ENCODE assay signal across 24 mouse cellular contexts in genomic region chr5:140035641-140036040, GRCm38 (mm10).
DNase-seq lines count a peak whose midpoint lies in the region; ATAC-seq lines count a peak whose summit lies in the region.
"Had no signal": no experiment of that assay in that cellular context is flagged by ENCODE, and none has a peak within 500 bp of the region (broad histone marks: within the 10 kb centered on the region; RNA-seq: fewer than 3 reads in every experiment).

No protein-coding gene starts in this region.

- DNase-seq in kidney, adult 11 months: peak; percentile 59
- DNase-seq in kidney, postnatal 14 days: peak; percentile 40
- DNase-seq in kidney, postnatal 10 days: no peak
- DNase-seq in liver, embryonic 13.5 days: no peak
- DNase-seq in liver, embryonic 11.5 days (ENCODE audit: low spot score): no peak
- DNase-seq in midbrain, embryonic 14.5 days: no peak
- no peak for DNase-seq in midbrain, embryonic 11.5 days (ENCODE audit: low spot score, missing footprints)
- DNase-seq: adrenal gland, adult 8-10 months; adrenal gland, postnatal 25 days; cerebellum, adult 18-20 months; cerebellum, adult 9-10 months; cerebellum, postnatal 14 days; gastrocnemius, postnatal 10 days; gastrocnemius, postnatal 36 days; heart, adult 2 months; heart, postnatal 14 days; heart, postnatal 4 days had no signal

- 80% methylated on average over 3 of the region's 3 CpGs for WGBS in kidney, embryonic 15.5 days
- WGBS in liver, embryonic 13.5 days (ENCODE audit: insufficient replicate concordance): 77% methylated on average over 3 of the region's 3 CpGs
- WGBS in liver, embryonic 11.5 days: 78% methylated on average over 3 of the region's 3 CpGs
- WGBS in midbrain, embryonic 14.5 days: 61% methylated on average over 3 of the region's 3 CpGs
- WGBS in midbrain, embryonic 11.5 days: 85% methylated on average over 3 of the region's 3 CpGs

- H3K27ac ChIP-seq in kidney, embryonic 15.5 days: no peak overlapping the region
- H3K27ac ChIP-seq in liver, embryonic 13.5 days: peak overlapping the region; percentile 93
- no peak overlapping the region for H3K27ac ChIP-seq in liver, embryonic 11.5 days (ENCODE audit: low read depth, low read length)
- H3K27ac ChIP-seq in midbrain, embryonic 14.5 days (replicated peaks; ENCODE audit: low read depth, low read length): 0 out of 2 replicates have a peak overlapping the region, but pooled peaks have one; percentile 13
- H3K27ac ChIP-seq in midbrain, embryonic 11.5 days (ENCODE audit: low read depth, low read length): no peak overlapping the region
- H3K27ac ChIP-seq: forebrain, embryonic 13.5 days; heart, adult 2 months; heart, embryonic 10.5 days; heart, embryonic 13.5 days had no signal

- H3K27me3 ChIP-seq in kidney, embryonic 15.5 days: no peaks in the 10 kb centered on the region
- H3K27me3 ChIP-seq in liver, embryonic 13.5 days: no peaks in the 10 kb centered on the region
- no peaks in the 10 kb centered on the region for H3K27me3 ChIP-seq in liver, embryonic 11.5 days (replicated peaks; ENCODE audit: control insufficient read depth, insufficient read depth, low read length)
- no peaks in the 10 kb centered on the region for H3K27me3 ChIP-seq in midbrain, embryonic 14.5 days (ENCODE audit: control insufficient read depth, insufficient read depth, low read length)
- no peaks in the 10 kb centered on the region for H3K27me3 ChIP-seq in midbrain, embryonic 11.5 days (ENCODE audit: control insufficient read depth, insufficient read depth, low read length)
- H3K27me3 ChIP-seq: forebrain, embryonic 13.5 days had no signal

- no peak overlapping the region for H3K9ac ChIP-seq in kidney, embryonic 15.5 days
- peak overlapping the region; percentile 56; the same call in 1 of the 2 replicates for H3K9ac ChIP-seq in liver, embryonic 13.5 days
- no peak overlapping the region for H3K9ac ChIP-seq in liver, embryonic 11.5 days (ENCODE audit: low read depth, low read length)
- no peak overlapping the region for H3K9ac ChIP-seq in midbrain, embryonic 14.5 days (replicated peaks; ENCODE audit: low read length)
- no peak overlapping the region for H3K9ac ChIP-seq in midbrain, embryonic 11.5 days (ENCODE audit: low read length)
- H3K9ac ChIP-seq: forebrain, embryonic 13.5 days; heart, embryonic 13.5 days had no signal

- H3K36me3 ChIP-seq in kidney, embryonic 15.5 days: no peaks in the 10 kb centered on the region
- no peaks in the 10 kb centered on the region for H3K36me3 ChIP-seq in liver, embryonic 13.5 days
- H3K36me3 ChIP-seq in liver, embryonic 11.5 days (ENCODE audit: control insufficient read depth, insufficient read depth, low read length): no peaks in the 10 kb centered on the region
- H3K36me3 ChIP-seq in midbrain, embryonic 14.5 days (ENCODE audit: control insufficient read depth, insufficient read depth, low read length): no peaks in the 10 kb centered on the region
- no peaks in the 10 kb centered on the region for H3K36me3 ChIP-seq in midbrain, embryonic 11.5 days (ENCODE audit: control insufficient read depth, insufficient read depth, low read length)
- H3K36me3 ChIP-seq: forebrain, embryonic 10.5 days; heart, embryonic 10.5 days; heart, embryonic 13.5 days had no signal

- H3K9me3 ChIP-seq in kidney, embryonic 15.5 days (replicated peaks): no peaks in the 10 kb centered on the region
- H3K9me3 ChIP-seq in liver, embryonic 13.5 days (replicated peaks): no peaks in the 10 kb centered on the region
- no peaks in the 10 kb centered on the region for H3K9me3 ChIP-seq in liver, embryonic 11.5 days (ENCODE audit: control insufficient read depth, low read length)
- no peaks in the 10 kb centered on the region for H3K9me3 ChIP-seq in midbrain, embryonic 14.5 days (ENCODE audit: control insufficient read depth, low read length)
- H3K9me3 ChIP-seq in midbrain, embryonic 11.5 days (ENCODE audit: control insufficient read depth, low read length): no peaks in the 10 kb centered on the region
- H3K9me3 ChIP-seq: forebrain, embryonic 10.5 days; forebrain, embryonic 13.5 days; heart, embryonic 10.5 days; heart, embryonic 13.5 days had no signal

- ATAC-seq in kidney, embryonic 15.5 days (replicated peaks; ENCODE audit: low FRiP score): no peak
- ATAC-seq in liver, embryonic 13.5 days (ENCODE audit: low read depth): no peak
- no peak for ATAC-seq in liver, embryonic 11.5 days (replicated peaks; ENCODE audit: low FRiP score)
- ATAC-seq in midbrain, embryonic 14.5 days (ENCODE audit: low FRiP score, low TSS enrichment): no peak
- no peak for ATAC-seq in midbrain, embryonic 11.5 days (ENCODE audit: low FRiP score)
- ATAC-seq: activated CD4-positive, CD25-positive, alpha-beta regulatory T cell, adult 4 months; forebrain, embryonic 13.5 days; forebrain, embryonic 16.5 days had no signal

- H3K4me3 ChIP-seq in kidney, embryonic 15.5 days (replicated peaks): no peak overlapping the region
- H3K4me3 ChIP-seq in liver, embryonic 13.5 days (replicated peaks): no peak overlapping the region
- H3K4me3 ChIP-seq in liver, embryonic 11.5 days (ENCODE audit: low read depth, low read length): no peak overlapping the region
- no peak overlapping the region for H3K4me3 ChIP-seq in midbrain, embryonic 14.5 days (replicated peaks; ENCODE audit: low read depth, low read length)
- H3K4me3 ChIP-seq in midbrain, embryonic 11.5 days (ENCODE audit: low read depth, low read length): no peak overlapping the region
- H3K4me3 ChIP-seq: forebrain, embryonic 10.5 days; forebrain, embryonic 13.5 days; heart, adult 2 months; heart, embryonic 10.5 days; heart, embryonic 13.5 days had no signal

- H3K4me1 ChIP-seq in kidney, embryonic 15.5 days: peaks cover 15% of the 10 kb centered on the region
- peaks cover 40% of the 10 kb centered on the region for H3K4me1 ChIP-seq in liver, embryonic 13.5 days (replicated peaks)
- H3K4me1 ChIP-seq in liver, embryonic 11.5 days (replicated peaks; ENCODE audit: control insufficient read depth, insufficient read depth, low read length): peaks cover 12% of the 10 kb centered on the region
- no peaks in the 10 kb centered on the region; the same call in 1 of the 2 replicates for H3K4me1 ChIP-seq in midbrain, embryonic 14.5 days (ENCODE audit: control insufficient read depth, insufficient read depth, low read length)
- no peaks in the 10 kb centered on the region for H3K4me1 ChIP-seq in midbrain, embryonic 11.5 days (ENCODE audit: control insufficient read depth, insufficient read depth, low read length)
- H3K4me1 ChIP-seq: forebrain, embryonic 13.5 days; heart, embryonic 10.5 days; heart, embryonic 13.5 days had no signal

- H3K4me2 ChIP-seq in kidney, embryonic 15.5 days: no peak overlapping the region
- H3K4me2 ChIP-seq in liver, embryonic 13.5 days: no peak overlapping the region
- H3K4me2 ChIP-seq in liver, embryonic 11.5 days: no peak overlapping the region
- H3K4me2 ChIP-seq in midbrain, embryonic 14.5 days (ENCODE audit: low read length): no peak overlapping the region
- H3K4me2 ChIP-seq in midbrain, embryonic 11.5 days: no peak overlapping the region
- H3K4me2 ChIP-seq: forebrain, embryonic 13.5 days; heart, embryonic 13.5 days had no signal

Comparison
In these comparisons a context has a peak if more than half of its experiments do, and no peak if none do; other contexts are left out.
1. DNase-seq: peak in kidney, adult 11 months (single experiment) and kidney, postnatal 14 days (single experiment); none in kidney, postnatal 10 days (single experiment), liver, embryonic 13.5 days (single experiment), liver, embryonic 11.5 days (single experiment), midbrain, embryonic 14.5 days (single experiment) and midbrain, embryonic 11.5 days (single experiment).
2. H3K27ac ChIP-seq: peak in liver, embryonic 13.5 days (single experiment) and midbrain, embryonic 14.5 days (single experiment); none in kidney, embryonic 15.5 days (single experiment), liver, embryonic 11.5 days (single experiment) and midbrain, embryonic 11.5 days (single experiment).